Mouse (Mus musculus) natural killer cell, adult 2 months (primary cell): ENCODE data around the gene Gemin7.

Source experiments
- DNase-seq, 2 experiments: peaks; one replicate each; pipeline ENCODE4 v3.0.0; 2022; ENCODE audit warnings: low spot score in 2 of 2

The Gemin7 gene

DNA sequence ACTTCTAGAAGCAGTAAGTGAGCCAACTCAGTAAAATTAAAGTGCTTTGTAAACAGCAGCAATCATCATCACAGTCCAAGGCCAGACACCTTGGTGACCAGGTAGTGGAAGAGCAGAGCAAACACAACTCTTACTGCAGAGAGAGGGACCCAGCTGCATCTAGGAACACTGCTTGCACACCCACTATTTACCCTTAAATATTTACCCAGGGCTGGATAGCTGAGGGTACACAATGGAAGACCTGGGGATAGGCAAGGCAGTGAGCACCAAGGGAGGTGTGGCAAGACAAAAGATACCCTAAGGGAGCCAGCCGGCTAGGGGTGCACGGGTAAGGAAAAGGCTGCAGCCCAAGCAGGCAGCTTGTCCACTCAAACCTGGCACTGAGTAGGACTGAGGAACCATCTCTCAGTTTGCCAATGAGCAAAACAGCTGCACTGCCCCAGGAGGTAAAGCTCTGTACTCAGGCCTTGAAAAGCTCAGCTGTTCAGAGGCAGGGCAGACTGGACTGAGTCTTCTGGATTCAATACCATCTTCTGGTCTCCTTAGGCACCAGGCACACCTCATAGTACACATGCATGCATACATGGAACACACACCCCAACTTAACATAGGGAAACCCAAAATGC, 29.9 kb downstream of the Gemin7 start:
- no peak for DNase-seq

DNA sequence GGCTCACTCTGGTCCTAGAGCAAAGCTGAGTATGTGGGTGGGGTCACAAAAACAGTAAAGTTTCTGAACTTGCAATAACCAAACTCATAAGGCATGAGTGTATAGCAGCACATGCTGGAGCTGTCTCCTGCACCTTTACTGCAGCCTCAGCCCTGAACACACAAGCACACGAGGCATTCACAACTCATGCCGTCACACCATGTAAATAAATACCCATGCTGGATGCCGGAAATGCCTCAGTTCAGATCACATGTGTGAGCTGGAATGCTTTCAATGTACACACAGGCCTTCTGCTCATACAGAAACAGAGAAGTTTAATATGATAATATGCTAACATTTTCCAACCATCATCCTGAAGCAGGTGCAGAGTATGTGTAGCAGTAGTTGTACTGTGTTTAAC, 31.4 kb downstream of the Gemin7 start:
- DNase-seq, result no peak

DNA sequence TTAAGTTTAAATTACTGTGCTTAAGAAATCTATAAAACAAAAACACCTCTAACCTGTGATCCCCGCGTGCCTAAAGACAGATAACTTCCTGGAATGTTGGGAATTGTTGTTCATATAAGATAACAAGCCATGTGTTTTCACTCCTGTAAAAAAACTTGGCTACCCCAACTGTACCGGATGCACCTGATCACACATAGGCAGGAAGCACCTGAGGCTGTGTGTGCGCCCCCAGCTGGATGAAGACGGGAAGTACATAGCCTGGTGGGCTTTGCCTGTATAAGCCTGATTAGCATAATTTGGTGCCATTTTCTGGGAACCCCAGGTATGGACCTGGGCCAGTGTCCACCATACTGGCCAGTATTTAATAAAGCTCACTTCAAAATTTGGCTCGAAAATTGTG, 33.8 kb downstream of the Gemin7 start:
- DNase-seq, result peak; percentile 21 to 54

DNA sequence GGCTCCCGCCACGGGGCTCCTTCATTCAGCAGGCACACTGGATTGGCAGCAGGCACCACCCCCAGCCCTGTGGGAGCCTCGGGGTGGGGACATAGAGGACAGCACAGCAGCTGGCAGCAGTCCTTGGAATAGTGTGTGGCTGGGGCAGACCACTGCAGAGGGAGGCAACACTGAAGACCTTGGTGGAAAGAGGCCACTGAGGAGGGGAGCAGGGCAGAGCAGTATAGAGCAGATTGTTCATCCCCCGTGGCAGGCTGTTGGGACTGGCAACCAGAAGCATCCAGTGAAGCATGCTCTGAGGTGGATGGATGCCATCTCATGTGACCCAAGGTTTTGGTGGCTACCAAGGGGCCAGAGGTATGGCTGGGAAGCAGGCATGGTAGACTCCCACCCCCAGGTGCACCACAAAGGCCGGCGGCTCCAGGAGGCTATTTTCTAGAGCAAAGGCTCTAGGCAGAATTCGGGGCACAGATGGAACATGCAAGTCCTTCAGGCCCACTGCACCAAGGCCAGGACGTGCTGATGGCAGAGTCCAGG, 35.2 kb downstream of the Gemin7 start:
- DNase-seq, result no peak

DNA sequence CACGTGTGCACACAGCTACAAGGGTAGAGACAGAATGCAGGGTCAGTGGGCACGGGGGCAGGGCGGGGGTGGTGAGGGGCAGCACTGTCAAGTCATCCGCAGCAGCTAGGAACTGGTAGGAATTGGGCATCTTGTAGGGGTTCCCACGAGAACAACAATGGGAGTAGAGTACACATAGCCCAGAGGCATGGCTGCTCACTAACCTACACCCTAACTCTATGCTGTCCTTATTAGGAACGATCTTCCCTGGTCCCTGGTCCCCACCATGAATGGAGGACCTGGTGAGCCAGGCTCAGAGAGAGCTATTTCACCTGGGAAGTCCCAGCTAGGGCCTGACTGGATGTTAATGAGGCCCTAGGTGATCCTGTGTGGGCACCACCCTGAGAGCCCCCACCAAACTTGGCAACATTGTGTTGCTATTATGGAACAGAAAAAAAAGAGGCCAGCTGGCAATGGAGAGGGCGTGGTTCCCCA, 35.7 kb downstream of the Gemin7 start:
- DNase-seq, result no peak

DNA sequence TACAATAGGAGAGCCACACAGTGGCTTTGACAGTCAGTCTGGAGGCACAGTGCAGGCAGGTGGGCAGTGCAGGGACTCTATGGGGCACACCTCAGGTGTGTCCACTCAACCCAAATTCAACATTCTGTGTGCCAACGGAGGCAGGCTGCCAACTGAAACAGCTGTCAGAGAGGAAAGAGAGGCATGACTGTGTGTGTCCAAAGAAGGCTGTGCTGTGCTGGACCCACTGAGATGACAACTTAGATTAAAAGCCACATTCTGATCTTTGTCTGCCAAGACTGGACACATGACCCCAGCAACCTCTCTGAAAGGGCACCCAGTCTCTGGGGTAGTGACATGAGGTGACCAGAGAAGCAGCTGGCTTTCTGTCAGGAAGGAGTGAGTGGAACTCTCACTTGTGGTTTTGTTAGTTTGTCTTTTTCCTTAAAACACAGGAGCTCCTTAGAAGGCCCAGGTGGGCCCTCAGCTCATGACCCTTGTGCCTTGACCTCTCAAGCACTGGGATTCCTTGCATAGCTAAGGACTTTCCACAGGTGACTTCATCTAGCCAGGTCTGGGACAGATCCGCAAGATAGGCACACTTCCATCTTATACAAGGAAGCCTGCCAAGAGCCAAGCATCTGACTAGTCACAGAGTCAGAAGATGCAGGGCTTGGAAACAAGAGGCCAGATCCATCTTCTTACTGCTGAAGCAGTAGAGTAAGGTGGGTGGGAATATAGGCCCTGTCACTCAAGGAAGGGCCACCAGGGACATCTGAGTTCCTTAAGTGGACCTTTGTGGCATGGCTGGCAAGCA, 36.4 kb downstream of the Gemin7 start:
- DNase-seq, result no peak

DNA sequence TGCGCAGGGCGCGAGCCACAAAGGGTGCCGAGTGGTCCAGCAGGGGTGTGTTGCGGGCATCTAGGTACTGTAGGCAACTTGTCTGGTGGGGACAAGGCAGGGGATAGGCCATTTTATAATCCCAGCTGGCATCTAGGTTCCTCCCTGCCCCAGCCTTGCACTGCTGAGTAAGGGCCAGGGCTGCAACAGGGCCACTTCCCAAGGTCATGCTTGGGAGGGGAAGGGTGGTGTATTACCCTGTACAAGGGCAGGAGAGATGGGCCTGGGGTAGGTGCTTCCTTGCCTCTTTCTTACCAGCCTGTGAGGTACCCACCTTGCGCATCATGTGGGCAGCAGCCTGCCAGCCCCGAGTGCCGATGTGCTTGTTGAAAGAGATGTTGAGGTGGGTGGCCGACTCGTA, 42.7 kb downstream of the Gemin7 start:
- no peak for DNase-seq

DNA sequence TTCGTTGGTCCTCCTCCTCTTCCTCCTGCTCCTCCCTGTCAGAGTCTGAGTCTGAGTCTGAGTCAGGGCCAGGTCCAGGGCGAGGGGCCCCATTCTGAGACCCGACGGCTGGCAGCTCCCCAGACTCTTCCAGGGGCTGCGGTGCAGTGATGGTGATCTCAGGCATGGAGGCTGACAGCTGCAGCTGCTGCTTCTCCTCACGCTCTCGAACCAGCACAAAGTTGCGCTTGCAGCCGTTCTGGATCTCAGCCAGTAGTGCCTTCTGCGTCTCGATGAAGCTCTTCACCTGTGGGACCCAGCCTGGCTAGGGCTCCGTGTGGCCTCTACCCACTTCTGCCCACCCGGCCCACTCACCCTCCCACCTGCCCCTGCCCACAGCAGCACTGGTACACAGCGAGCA, 45.2 kb downstream of the Gemin7 start:
- DNase-seq, result no peak

DNA sequence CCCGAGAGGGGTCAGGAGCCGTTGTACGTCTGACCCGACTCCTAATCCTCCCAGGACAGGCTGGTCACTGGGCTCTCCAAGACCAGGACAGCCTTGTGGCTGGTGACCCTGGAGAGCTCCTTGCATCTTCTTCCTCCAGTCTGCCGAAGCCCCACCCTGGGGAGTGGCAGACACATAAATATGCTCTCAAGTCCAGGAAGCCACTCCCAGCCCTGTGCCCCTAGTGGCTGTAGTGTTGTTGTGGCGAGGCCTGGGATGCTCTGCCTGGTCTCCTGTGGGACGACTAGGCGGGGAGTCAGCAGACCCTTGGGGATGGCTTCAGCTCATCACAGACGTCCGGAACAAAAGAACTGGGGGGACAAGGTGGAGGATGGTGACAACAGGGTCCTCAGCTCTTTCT, 46.3 kb downstream of the Gemin7 start:
- no peak for DNase-seq

DNA sequence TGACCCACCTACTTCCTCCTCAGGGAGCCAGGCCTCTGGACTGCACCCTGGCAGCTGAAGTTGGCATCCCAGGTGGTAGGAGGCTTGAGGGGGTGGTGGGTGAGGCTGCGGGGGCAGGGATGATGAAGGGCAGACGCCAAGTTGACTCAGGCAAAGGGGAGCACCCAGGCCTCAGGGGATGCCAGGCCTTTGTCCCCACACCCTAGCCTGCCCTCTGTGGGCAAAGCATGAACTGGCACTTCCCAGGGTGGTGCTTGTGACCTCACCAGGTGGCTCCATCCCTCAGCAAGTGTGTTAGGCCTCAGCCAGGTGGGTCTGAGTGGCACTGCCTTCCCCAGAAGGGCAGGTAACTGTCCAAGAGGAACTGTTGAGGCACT, 52.3 kb downstream of the Gemin7 start:
- no peak for DNase-seq

DNA sequence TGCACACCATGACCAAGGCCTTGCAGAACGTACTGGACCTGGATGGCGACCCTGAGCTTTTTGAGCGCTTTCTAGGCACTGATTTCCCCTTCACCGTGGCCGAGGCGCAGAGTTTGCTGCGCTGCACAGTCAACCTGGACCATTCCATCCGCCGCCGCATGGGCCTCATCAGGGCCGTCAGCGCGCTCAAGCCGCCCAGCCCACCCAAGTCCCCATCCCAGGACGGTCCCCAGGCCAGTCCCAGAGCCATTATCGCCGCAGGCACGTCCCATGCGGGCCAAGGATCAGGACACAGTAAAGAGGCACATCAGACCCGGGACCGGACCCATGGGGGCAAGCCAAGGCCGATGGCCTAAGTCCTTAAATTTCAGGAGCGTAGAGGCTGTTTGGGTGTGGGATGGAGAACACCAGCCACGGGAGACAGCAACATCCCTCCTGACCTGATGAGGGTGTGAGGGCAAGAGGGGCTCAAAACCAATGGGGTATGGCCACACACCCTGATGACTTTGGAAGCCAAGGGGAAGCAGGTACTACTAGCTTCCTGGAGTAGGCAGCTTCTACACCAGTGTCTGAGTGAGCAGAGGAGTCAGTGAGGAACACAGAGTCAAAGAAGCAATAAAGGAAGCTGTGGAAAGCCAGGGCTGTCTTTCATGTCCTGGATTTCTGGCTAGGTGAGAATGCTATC, 52.8 kb downstream of the Gemin7 start:
- no peak for DNase-seq

DNA sequence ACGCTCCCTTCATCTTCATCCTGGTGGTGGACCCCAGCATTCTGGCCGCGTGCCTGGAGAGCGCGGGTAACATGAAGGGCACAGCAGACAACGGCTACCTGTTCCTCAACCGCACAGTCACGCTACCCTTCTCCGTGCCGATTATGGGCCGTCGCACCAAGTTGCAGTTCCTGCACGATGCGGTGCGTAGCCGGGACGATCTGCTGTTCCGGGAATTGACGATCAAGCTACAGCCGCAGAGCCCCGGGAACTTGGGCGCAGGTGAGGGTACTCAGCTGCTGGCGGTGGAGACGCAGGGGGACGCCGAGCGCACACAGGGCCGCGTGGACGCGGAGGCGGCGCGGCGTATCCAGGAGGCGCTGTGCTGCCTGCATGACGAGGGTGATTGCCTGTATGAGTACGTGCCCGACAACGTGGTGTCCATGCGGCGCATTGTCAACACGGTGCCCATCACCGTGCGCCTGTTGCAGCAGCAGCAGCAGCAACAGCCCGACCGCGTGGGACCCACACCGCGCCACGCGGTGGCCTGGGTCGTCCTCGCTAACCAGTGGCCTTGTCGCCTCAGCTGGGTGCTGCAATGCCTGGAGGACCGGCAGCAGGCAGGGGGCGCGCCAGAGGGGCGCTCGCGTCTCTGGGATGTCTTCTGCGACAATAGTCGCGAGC, 53.5 kb downstream of the Gemin7 start:
- no peak for DNase-seq

DNA sequence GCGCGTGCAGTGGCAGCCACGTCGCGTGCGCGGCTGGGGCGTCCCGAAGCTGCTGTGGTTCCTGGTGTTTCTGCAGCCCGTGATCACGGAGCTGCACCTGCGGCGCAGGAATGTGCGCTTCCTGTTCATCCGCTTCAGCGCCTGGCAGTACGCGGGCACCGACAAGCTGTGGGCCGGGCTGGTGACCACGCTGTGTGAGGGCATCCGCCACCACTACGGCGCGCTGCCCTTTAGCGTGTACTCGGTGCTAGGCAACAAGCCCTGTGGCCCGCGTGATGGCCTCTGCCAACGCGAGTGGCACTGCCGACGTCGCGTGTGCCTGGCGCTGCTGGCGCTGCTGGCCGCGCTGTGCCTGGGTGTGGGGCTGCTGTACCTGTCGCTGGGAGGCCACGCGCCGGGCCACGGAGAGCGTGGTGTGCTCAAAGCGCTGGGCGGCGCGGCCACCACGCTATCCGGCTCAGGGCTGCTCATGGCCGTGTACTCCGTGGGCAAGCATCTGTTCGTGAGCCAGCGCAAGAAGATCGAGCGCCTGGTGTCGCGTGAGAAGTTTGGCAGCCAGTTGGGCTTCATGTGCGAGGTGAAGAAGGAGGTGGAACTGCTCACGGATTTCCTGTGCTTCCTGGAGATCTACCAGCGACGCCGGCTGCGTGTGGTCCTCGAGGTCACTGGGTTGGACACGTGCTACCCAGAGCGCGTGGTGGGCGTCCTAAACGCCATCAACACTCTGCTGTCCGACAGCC, 54.2 kb downstream of the Gemin7 start:
- no peak for DNase-seq

DNA sequence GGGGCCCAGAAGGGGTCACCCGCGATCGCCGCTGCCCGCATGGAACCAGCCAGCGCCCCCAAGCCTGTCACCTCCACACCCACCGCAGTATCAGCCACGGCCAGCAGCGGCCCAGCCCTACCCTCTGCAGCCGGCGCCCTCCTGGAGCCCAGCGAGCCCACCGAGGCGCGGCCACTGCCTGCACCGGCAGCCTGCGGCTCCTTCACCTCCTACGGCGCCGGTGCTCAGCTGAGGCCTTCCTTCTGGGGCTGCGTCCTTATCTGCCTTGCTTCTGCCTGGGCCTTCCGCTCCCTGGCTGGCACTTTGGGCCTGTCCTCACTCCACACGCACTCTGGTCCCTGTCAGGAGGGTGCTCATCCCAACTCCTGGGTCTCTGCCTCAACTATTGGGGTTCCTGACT, 57.4 kb downstream of the Gemin7 start:
- no peak for DNase-seq

DNA sequence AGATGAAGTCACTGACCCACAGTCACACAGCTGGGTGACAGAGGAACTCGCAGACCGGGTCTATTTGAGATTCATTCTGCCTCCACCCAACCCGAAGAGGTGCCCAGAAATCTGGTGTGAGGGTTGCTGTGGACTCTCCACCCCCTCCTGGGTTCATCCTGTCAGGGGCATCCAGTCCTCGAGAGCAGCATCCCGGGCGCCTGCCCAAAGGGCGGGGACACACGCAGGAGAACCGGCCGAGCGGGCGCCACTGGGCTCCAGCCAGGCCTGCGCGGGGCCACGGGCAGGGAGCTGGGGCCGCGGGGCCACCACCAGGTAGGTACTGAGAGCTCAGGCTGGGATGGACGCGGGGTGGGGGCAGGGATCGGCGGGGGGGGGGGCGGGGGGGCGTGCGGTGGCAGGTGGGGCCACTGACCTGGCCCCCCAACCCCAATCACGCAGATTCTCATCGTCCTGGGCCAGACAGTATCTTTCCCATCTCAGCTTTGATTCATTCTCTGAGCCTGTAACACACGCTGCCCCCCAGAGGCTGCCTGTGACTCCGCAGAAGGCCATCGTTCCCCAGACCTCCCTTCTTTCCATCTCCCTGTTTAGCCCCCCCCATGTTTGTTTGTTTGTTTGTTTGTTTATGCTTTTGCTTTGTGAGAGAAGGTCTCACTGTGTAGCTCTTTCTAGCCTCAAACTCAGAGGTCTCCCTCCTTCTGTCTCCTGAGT, 59.6 kb downstream of the Gemin7 start, which contains the start of gene Nkpd1:
TSS of gene Nkpd1 (plus strand) at position 187 of the 714 bp plus-strand sequence.
- DNase-seq, result no peak
